Mouse (Mus musculus): ENCODE results near the gene Dcaf8. TPM values are rescaled to one million over a fixed set of nuclear protein-coding genes. Genes with fewer than 3 reads are reported as not detected.

The Dcaf8 gene
- polyA plus RNA-seq, 1 experiment from 2014 or later: 104 TPM

- no peak overlapping the region for H3K4me3 ChIP-seq
- H3K27me3 ChIP-seq: no peaks in the 10 kb centered on the region
- H3K27ac ChIP-seq (replicated peaks): no peak overlapping the region
- H3K4me2 ChIP-seq (replicated peaks): no peak overlapping the region
- no peak for ATAC-seq (replicated peaks)
- 78% methylated on average over 7 of the region's 7 CpGs for WGBS
- no peaks in the 10 kb centered on the region for H3K4me1 ChIP-seq
- H3K9me3 ChIP-seq: no peaks in the 10 kb centered on the region
- peaks cover 58% of the 10 kb centered on the region for H3K36me3 ChIP-seq
- H3K9ac ChIP-seq (replicated peaks): no peak overlapping the region
These were observed 31.2 kb downstream of the Dcaf8 start for GRCm38 (mm10) chr1:172179102-172179501.

GRCm38 (mm10) chr1:172180881-172181280, 33.0 kb downstream of the Dcaf8 start:
- WGBS: 80% methylated on average over 4 of the region's 4 CpGs
- no peak overlapping the region for H3K4me2 ChIP-seq (replicated peaks)

GRCm38 (mm10) chr1:172181777-172182176, 33.9 kb downstream of the Dcaf8 start:
- no peaks in the 10 kb centered on the region for H3K27me3 ChIP-seq
- H3K4me2 ChIP-seq (replicated peaks): no peak overlapping the region
- H3K36me3 ChIP-seq: peaks cover 54% of the 10 kb centered on the region
- no peak overlapping the region for H3K27ac ChIP-seq (replicated peaks)
- no peak overlapping the region for H3K9ac ChIP-seq (replicated peaks)
- no peaks in the 10 kb centered on the region for H3K9me3 ChIP-seq
- 93% methylated on average over 3 of the region's 3 CpGs for WGBS
- no peaks in the 10 kb centered on the region for H3K4me1 ChIP-seq
- ATAC-seq (replicated peaks): no peak
- H3K4me3 ChIP-seq: no peak overlapping the region

More at GRCm38 (mm10) chr1:172180881-172181280, 33.0 kb downstream of the Dcaf8 start:
- Histone ChIP-seq H3K27me3 (no peaks in the 10 kb centered on the region), H3K9ac (replicated peaks) (no peak overlapping the region), H3K4me3 (no peak overlapping the region), H3K9me3 (no peaks in the 10 kb centered on the region), H3K4me1 (no peaks in the 10 kb centered on the region), H3K27ac (replicated peaks) (no peak overlapping the region), H3K36me3 (peaks cover 49% of the 10 kb centered on the region)
- ATAC-seq (replicated peaks): no peak

DNA sequence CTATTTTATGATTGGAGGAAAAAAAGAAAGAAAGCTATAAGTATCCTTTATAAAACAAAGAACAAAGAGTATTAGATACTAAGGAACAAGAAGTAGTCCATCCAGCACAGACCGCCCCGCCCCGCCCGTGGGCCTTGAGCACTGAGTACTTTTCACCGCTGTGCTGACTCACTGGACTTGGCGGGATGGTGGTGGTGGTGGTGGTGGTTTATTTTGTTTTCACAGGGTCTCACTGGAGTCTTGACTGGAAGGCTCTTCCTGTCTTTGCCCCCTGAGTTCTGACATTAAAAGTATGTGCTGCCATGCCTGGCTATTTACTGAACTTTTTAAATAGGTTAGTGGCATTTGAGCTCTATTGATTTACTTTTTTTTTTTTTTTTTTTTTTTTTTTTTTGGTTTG, 35.2 kb downstream of the Dcaf8 start:
- Histone ChIP-seq H3K27ac (replicated peaks) (no peak overlapping the region), H3K9me3 (no peaks in the 10 kb centered on the region), H3K4me3 (no peak overlapping the region), H3K9ac (replicated peaks) (no peak overlapping the region), H3K27me3 (no peaks in the 10 kb centered on the region), H3K36me3 (peaks cover 60% of the 10 kb centered on the region), H3K4me2 (replicated peaks) (no peak overlapping the region), H3K4me1 (no peaks in the 10 kb centered on the region)
- WGBS: 95% methylated on average over 6 of the region's 6 CpGs
- no peak for ATAC-seq (replicated peaks)

DNA sequence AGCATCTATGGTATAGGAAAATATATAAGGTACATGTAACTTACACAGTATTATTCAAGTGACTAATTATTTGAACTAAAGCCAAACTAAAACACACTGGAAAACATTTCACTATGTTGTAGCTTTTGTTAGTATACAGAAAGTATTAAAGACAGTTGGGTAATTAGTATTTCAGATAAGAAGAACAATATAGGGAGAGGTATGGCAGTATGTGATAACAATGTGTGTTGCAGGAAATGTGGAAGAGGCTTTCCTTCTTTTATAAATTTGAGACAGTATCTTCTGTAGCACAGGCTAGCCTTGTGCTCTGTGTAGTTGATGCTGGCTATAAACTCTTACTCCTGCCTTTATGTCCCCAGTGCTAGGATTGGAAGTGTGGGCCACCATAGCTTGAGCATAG, 36.0 kb downstream of the Dcaf8 start:
- no peak overlapping the region for H3K4me3 ChIP-seq
- H3K27me3 ChIP-seq: no peaks in the 10 kb centered on the region
- H3K4me2 ChIP-seq (replicated peaks): no peak overlapping the region
- no peak overlapping the region for H3K9ac ChIP-seq (replicated peaks)
- no peak for ATAC-seq (replicated peaks)
- H3K36me3 ChIP-seq: peaks cover 65% of the 10 kb centered on the region
- no peaks in the 10 kb centered on the region for H3K4me1 ChIP-seq
- H3K27ac ChIP-seq (replicated peaks): no peak overlapping the region
- H3K9me3 ChIP-seq: no peaks in the 10 kb centered on the region

- Histone ChIP-seq H3K4me3 (no peak overlapping the region), H3K36me3 (peaks cover 66% of the 10 kb centered on the region), H3K4me2 (replicated peaks) (no peak overlapping the region), H3K27me3 (no peaks in the 10 kb centered on the region), H3K9me3 (no peaks in the 10 kb centered on the region), H3K27ac (replicated peaks) (no peak overlapping the region), H3K9ac (replicated peaks) (no peak overlapping the region), H3K4me1 (no peaks in the 10 kb centered on the region)
- ATAC-seq (replicated peaks): no peak
- 94% methylated on average over 10 of the region's 10 CpGs for WGBS
These were observed 38.8 kb downstream of the Dcaf8 start for GRCm38 (mm10) chr1:172186401-172187289.

GRCm38 (mm10) chr1:172188891-172189290, 41.0 kb downstream of the Dcaf8 start:
- no peak overlapping the region for H3K27ac ChIP-seq (replicated peaks)
- H3K9me3 ChIP-seq: no peaks in the 10 kb centered on the region
- ATAC-seq (replicated peaks): no peak
- H3K4me1 ChIP-seq: no peaks in the 10 kb centered on the region
- no peak overlapping the region for H3K9ac ChIP-seq (replicated peaks)
- peaks cover 72% of the 10 kb centered on the region for H3K36me3 ChIP-seq
- WGBS: 67% methylated on average over 4 of the region's 4 CpGs
- H3K27me3 ChIP-seq: no peaks in the 10 kb centered on the region
- no peak overlapping the region for H3K4me3 ChIP-seq
- no peak overlapping the region for H3K4me2 ChIP-seq (replicated peaks)

GRCm38 (mm10) chr1:172191578-172191977, 43.7 kb downstream of the Dcaf8 start:
- Histone ChIP-seq H3K4me2 (replicated peaks) (no peak overlapping the region), H3K9ac (replicated peaks) (no peak overlapping the region), H3K4me3 (no peak overlapping the region), H3K27ac (replicated peaks) (no peak overlapping the region), H3K27me3 (no peaks in the 10 kb centered on the region), H3K36me3 (peaks cover 84% of the 10 kb centered on the region), H3K9me3 (no peaks in the 10 kb centered on the region), H3K4me1 (no peaks in the 10 kb centered on the region)
- no peak for ATAC-seq (replicated peaks)
- 92% methylated on average over 2 of the region's 2 CpGs for WGBS

DNA sequence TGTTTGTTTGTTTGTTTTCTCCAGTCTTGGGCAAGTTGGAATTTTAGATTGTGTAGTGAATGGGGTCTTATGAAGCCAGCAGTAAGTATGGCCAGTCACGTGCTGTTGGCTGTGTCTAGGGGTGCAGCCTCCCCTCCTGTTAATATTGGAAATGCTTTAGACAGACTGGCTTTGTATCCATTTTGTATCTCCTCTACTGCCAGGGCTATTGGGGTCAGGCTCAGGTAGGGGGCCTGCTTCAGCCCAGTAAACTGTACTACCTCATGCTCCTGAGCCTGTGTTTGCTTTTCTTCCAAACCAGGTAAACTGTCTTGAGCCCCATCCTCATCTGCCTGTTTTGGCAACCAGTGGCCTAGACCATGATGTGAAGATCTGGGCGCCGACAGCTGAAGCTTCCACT, 44.3 kb downstream of the Dcaf8 start:
- no peak overlapping the region for H3K9ac ChIP-seq (replicated peaks)
- ATAC-seq (replicated peaks): no peak
- H3K9me3 ChIP-seq: no peaks in the 10 kb centered on the region
- no peaks in the 10 kb centered on the region for H3K27me3 ChIP-seq
- no peaks in the 10 kb centered on the region for H3K4me1 ChIP-seq
- H3K27ac ChIP-seq (replicated peaks): no peak overlapping the region
- no peak overlapping the region for H3K4me3 ChIP-seq
- 88% methylated on average over 3 of the region's 3 CpGs for WGBS
- H3K36me3 ChIP-seq: peaks cover 84% of the 10 kb centered on the region
- no peak overlapping the region for H3K4me2 ChIP-seq (replicated peaks)

DNA sequence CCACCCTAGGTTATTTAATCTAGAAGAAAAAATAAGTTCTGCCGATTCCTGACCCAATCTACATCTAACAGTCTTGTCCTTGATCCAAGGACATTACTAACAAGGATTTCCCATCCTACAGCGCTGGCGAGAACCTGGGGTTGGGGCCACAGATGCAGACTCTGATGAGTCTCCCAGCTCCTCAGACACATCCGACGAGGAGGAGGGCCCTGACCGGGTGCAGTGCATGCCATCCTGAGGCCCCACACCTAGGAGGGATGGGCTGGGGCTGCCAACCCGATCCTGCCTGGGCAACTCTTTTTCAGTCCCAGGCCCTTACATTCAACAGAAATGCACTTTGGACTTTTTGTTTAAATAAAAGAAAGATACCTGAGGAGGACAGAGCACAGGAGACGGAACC, 46.6 kb downstream of the Dcaf8 start:
- peaks cover 4% of the 10 kb centered on the region; the same call in 1 of the 2 replicates for H3K4me1 ChIP-seq
- H3K9me3 ChIP-seq: no peaks in the 10 kb centered on the region
- peaks cover 84% of the 10 kb centered on the region for H3K36me3 ChIP-seq
- H3K9ac ChIP-seq (replicated peaks): no peak overlapping the region
- H3K27me3 ChIP-seq: no peaks in the 10 kb centered on the region
- no peak overlapping the region for H3K4me3 ChIP-seq
- 0 out of 2 replicates have a peak overlapping the region, but pooled peaks have one; percentile 27 for H3K27ac ChIP-seq (replicated peaks)
- H3K4me2 ChIP-seq (replicated peaks): no peak overlapping the region
- WGBS: 73% methylated on average over 8 of the region's 8 CpGs
- no peak for ATAC-seq (replicated peaks)

GRCm38 (mm10) chr1:172197146-172197545, 49.3 kb downstream of the Dcaf8 start:
- Histone ChIP-seq H3K27ac (replicated peaks) (no peak overlapping the region), H3K4me1 (peaks cover 31% of the 10 kb centered on the region), H3K4me3 (no peak overlapping the region), H3K9ac (replicated peaks) (no peak overlapping the region), H3K36me3 (peaks cover 72% of the 10 kb centered on the region), H3K9me3 (no peaks in the 10 kb centered on the region), H3K27me3 (no peaks in the 10 kb centered on the region), H3K4me2 (replicated peaks) (no peak overlapping the region)
- no peak for ATAC-seq (replicated peaks)
- WGBS: 84% methylated on average over 3 of the region's 3 CpGs

GRCm38 (mm10) chr1:172197851-172198250, 50.0 kb downstream of the Dcaf8 start:
- H3K36me3 ChIP-seq: peaks cover 65% of the 10 kb centered on the region
- no peak overlapping the region for H3K4me2 ChIP-seq (replicated peaks)
- peak overlapping the region; percentile 25; the same call in 1 of the 2 replicates for H3K27ac ChIP-seq (replicated peaks)
- H3K9ac ChIP-seq (replicated peaks): no peak overlapping the region
- H3K9me3 ChIP-seq: no peaks in the 10 kb centered on the region
- 80% methylated on average over 5 of the region's 5 CpGs for WGBS
- no peak overlapping the region for H3K4me3 ChIP-seq
- ATAC-seq (replicated peaks): no peak
- H3K4me1 ChIP-seq: peaks cover 38% of the 10 kb centered on the region
- H3K27me3 ChIP-seq: no peaks in the 10 kb centered on the region

GRCm38 (mm10) chr1:172198316-172198715, 50.4 kb downstream of the Dcaf8 start:
- Histone ChIP-seq H3K36me3 (peaks cover 65% of the 10 kb centered on the region), H3K27me3 (no peaks in the 10 kb centered on the region), H3K27ac (replicated peaks) (peak overlapping the region; percentile 25; the same call in 1 of the 2 replicates), H3K9me3 (no peaks in the 10 kb centered on the region), H3K9ac (replicated peaks) (no peak overlapping the region), H3K4me3 (no peak overlapping the region), H3K4me2 (replicated peaks) (no peak overlapping the region), H3K4me1 (peaks cover 43% of the 10 kb centered on the region)
- WGBS: 79% methylated on average over 8 of the region's 8 CpGs
- no peak for ATAC-seq (replicated peaks)

Measured in forebrain, embryonic 15.5 days (tissue).